Mouse (Mus musculus): ENCODE measurements around the gene Il12rb1.

DNA sequence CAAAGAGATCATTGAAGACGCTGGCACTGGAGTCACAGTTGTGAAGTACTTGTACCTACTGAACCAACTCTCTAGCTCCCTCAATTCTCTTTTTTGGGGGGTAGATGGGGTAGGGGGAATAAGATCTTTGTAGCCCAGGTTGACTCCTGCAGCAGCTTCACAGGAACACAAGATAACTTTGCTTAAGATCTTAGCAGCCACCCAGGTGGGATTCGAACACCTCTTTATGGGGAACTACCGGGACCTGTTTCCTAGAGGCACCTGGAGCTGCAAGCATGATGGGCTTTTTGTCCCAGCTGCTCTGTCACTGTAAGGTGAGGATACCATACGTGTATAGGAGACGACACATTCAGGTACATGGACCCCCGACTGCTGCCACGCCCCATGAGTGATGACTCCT is 58.3 kb downstream of the Il12rb1 start:
- TF ChIP-seq CTCF (conservative IDR thresholded peaks at IDR 0.05; ENCODE audit: low read length) = no peak
- no peak for TF ChIP-seq NANOG (IDR thresholded peaks at IDR 0.05; ENCODE audit: borderline replicate concordance, low read length)

Measured in E14TG2a.4 (cell line).